Mouse (Mus musculus) left cerebral cortex, postnatal 4 days (tissue): Measurements from ENCODE around the gene Col26a1. TPM values are rescaled to one million over a fixed set of nuclear protein-coding genes. Genes with fewer than 3 reads are reported as not detected.
"Not testable (repeated sequence)": the region's sequence is repeated elsewhere in the genome, so short reads cannot be mapped to it uniquely, and the experiment has no call there.

ENCODE experiments used
- DNase-seq: peaks from one replicate; pipeline ENCODE4 v3.0.0-alpha.2; 2022
- intact Hi-C: fragments of 180-260 bp; cut with DNase I; formaldehyde crosslinking; loops from one replicate; pipeline ENCODE4 v1.15.1; 2025
- total RNA-seq, 2 experiments: library from RNA; stranded (reverse); gene quantifications; 2 replicates each; pipeline ENCODE4 v1.2.3; 2021

Col26a1 gene
- total RNA-seq, 2 experiments from 2014 or later, result 28.0 to 28.6 TPM

GRCm38 (mm10) chr5:136760345-136760744 is 122.7 kb downstream of the Col26a1 start:
- DNase-seq, result no peak
- intact Hi-C loops, result no loop called here

- intact Hi-C loops, result loop anchor here (5.0 to 10.0 kb wide), 2 partner anchors 475 to 562 kb away; partner anchors contain the start of gene Prkrip1
- no peak for DNase-seq
Measured at GRCm38 (mm10) chr5:136759781-136760180, 123.2 kb downstream of the Col26a1 start.

GRCm38 (mm10) chr5:136755696-136756095 is 127.3 kb downstream of the Col26a1 start:
- intact Hi-C loops, result loop anchor here (5.0 to 10.0 kb wide), 2 partner anchors 471 to 558 kb away; partner anchors contain the start of gene Prkrip1
- peak; percentile 66 for DNase-seq

GRCm38 (mm10) chr5:136754053-136754591 is 128.9 kb downstream of the Col26a1 start:
- intact Hi-C loops, result loop anchor here (10.0 kb wide), 1 partner anchor 469 kb away; no protein-coding TSS in a partner anchor

GRCm38 (mm10) chr5:136753176-136753575 is 129.8 kb downstream of the Col26a1 start:
- DNase-seq, result not testable (repeated sequence)
- intact Hi-C loops, result loop anchor here (10.0 kb wide), 1 partner anchor 468 kb away; no protein-coding TSS in a partner anchor

More at GRCm38 (mm10) chr5:136754053-136754591, 128.9 kb downstream of the Col26a1 start:
- no peak for DNase-seq

- intact Hi-C loops, result loop anchor here (10.0 kb wide), 1 partner anchor 467 kb away; no protein-coding TSS in a partner anchor
Measured at GRCm38 (mm10) chr5:136752104-136752503, 130.9 kb downstream of the Col26a1 start.

GRCm38 (mm10) chr5:136746596-136746995 is 136.4 kb downstream of the Col26a1 start:
- DNase-seq, result no peak
- intact Hi-C loops, result no loop called here

More at GRCm38 (mm10) chr5:136752104-136752503, 130.9 kb downstream of the Col26a1 start:
- DNase-seq, result no peak

GRCm38 (mm10) chr5:136738918-136739317 is 144.1 kb downstream of the Col26a1 start:
- DNase-seq, result no peak
- intact Hi-C loops, result no loop called here

- intact Hi-C loops, DNase-seq: not testable (repeated sequence)
Measured at GRCm38 (mm10) chr5:136726271-136726670, 156.7 kb downstream of the Col26a1 start.

GRCm38 (mm10) chr5:136721596-136721995 is 161.4 kb downstream of the Col26a1 start:
- DNase-seq, result no peak

GRCm38 (mm10) chr5:136718656-136719055 is 164.4 kb downstream of the Col26a1 start:
- DNase-seq, result no peak
- intact Hi-C loops, result no loop called here

More at GRCm38 (mm10) chr5:136721596-136721995, 161.4 kb downstream of the Col26a1 start:
- intact Hi-C loops, result no loop called here

- no peak for DNase-seq
- intact Hi-C loops, result no loop called here
Measured at GRCm38 (mm10) chr5:136717573-136717854, 165.5 kb downstream of the Col26a1 start.

- intact Hi-C loops, result no loop called here
- DNase-seq, result no peak
Measured at GRCm38 (mm10) chr5:136716696-136717572, 166.1 kb downstream of the Col26a1 start.

GRCm38 (mm10) chr5:136714879-136715278 is 168.1 kb downstream of the Col26a1 start:
- peak; percentile 77 for DNase-seq
- intact Hi-C loops, result no loop called here

GRCm38 (mm10) chr5:136714232-136714875 is 168.7 kb downstream of the Col26a1 start:
- DNase-seq, result peak; percentile 59
- intact Hi-C loops, result no loop called here

GRCm38 (mm10) chr5:136710742-136711141 is 172.3 kb downstream of the Col26a1 start:
- intact Hi-C loops, result no loop called here
- peak; percentile 75 for DNase-seq

- intact Hi-C loops, result loop anchor here (5.0 kb wide), 1 partner anchor 451 kb away; no protein-coding TSS in a partner anchor
- no peak for DNase-seq
Measured at GRCm38 (mm10) chr5:136708116-136708515, 174.9 kb downstream of the Col26a1 start.

GRCm38 (mm10) chr5:136706803-136707202 is 176.2 kb downstream of the Col26a1 start:
- intact Hi-C loops, result loop anchor here (5.0 kb wide), 1 partner anchor 450 kb away; no protein-coding TSS in a partner anchor
- DNase-seq, result peak; percentile 80

GRCm38 (mm10) chr5:136705532-136705931 is 177.5 kb downstream of the Col26a1 start:
- no peak for DNase-seq
- intact Hi-C loops, result loop anchor here (5.0 kb wide), 1 partner anchor 448 kb away; no protein-coding TSS in a partner anchor

GRCm38 (mm10) chr5:136704151-136704550 is 178.9 kb downstream of the Col26a1 start:
- intact Hi-C loops, result no loop called here
- no peak for DNase-seq

- intact Hi-C loops, result no loop called here
- peak; percentile 68 for DNase-seq
Measured at GRCm38 (mm10) chr5:136703751-136704150, 179.3 kb downstream of the Col26a1 start.
